Mouse (Mus musculus): ENCODE data around the gene Ascl2. TPM values are rescaled to one million over a fixed set of nuclear protein-coding genes. Genes with fewer than 3 reads are reported as not detected.

Gene Ascl2
- polyA plus RNA-seq, 1 experiment from 2014 or later, result 0.23 TPM

Other genes starting within 250 kb of the Ascl2 start
- gene Ins2, start 225.9 kb downstream of the Ascl2 start, polyA plus RNA-seq (2018), result not detected in 3 replicates
- gene Th, start 38.1 kb downstream of the Ascl2 start, polyA plus RNA-seq (2018), result not detected in 3 replicates
- 12.2 to 22.1 TPM (median 14.6 TPM) in 3 replicates for gene Tspan32, start 35.8 kb upstream of the Ascl2 start, polyA plus RNA-seq (2018)
- gene Cd81, start 83.5 kb upstream of the Ascl2 start, polyA plus RNA-seq (2018), result 105 to 150 TPM (median 143 TPM) in 3 replicates
- gene Tssc4, start 100.0 kb upstream of the Ascl2 start, polyA plus RNA-seq (2018), result 11.1 to 20.1 TPM (median 14.3 TPM) in 3 replicates
- gene Trpm5, start 125.4 kb upstream of the Ascl2 start, polyA plus RNA-seq (2018), result not detected in 3 replicates
- gene Kcnq1, start 137.1 kb upstream of the Ascl2 start, polyA plus RNA-seq (2018), result 0.07 to 0.32 TPM in 2 of 3 replicates, not detected in the other